Mouse (Mus musculus) brain, adult 2 months (tissue): ENCODE results near the gene Tnnc1.
A peak's percentile ranks its signal among the peaks of the same experiment; 100 is the strongest.

Source experiments
- DNase-seq: peaks from one replicate; pipeline ENCODE4 v3.0.0; 2011; ENCODE audit warnings: low read depth, low spot score

Gene Tnnc1

DNA sequence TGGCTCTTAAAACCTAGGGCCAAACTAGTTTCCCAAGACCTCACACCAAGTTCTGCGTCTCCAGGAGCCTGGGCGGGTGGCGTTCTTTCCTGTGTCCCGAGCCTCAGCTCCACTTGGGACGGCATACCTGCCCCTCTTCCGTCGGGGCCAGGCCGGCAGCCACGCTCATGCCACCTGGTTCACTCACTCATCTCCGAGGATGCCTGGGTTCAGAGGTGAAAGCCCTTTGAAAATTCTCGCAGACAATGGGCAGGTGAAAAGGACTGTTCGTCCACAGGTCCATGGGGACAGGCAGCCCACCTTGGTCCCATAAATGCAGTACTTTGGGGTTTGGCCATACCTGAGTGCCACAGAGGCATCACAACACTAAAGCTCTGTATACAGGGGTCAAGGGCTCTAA is 23.9 kb upstream of the Tnnc1 start:
- no peak for DNase-seq

- peak; percentile 45 for DNase-seq
Measured at GRCm38 (mm10) chr14:31186656-31187055, 21.5 kb upstream of the Tnnc1 start.

DNA sequence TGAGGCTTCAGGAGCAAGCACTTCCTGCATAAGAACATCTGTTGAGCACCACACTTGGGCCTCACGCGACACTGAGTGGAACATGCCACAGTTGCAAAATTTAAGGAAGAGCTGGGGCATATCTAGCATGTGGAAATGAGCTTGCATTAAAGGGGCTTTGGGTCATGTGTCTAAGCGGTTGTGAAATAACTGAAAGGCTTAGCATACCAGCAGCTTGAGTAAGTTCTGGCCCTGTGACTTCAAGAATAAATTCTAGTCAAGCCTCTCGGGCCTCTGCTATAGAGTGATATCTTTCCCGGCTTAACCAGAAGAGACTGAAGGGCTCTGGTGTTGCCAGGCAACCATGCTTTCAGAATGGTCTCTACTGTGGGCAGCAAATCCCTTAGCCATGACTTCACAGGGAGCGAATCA is 19.3 kb upstream of the Tnnc1 start:
- peak; percentile 65 for DNase-seq

DNA sequence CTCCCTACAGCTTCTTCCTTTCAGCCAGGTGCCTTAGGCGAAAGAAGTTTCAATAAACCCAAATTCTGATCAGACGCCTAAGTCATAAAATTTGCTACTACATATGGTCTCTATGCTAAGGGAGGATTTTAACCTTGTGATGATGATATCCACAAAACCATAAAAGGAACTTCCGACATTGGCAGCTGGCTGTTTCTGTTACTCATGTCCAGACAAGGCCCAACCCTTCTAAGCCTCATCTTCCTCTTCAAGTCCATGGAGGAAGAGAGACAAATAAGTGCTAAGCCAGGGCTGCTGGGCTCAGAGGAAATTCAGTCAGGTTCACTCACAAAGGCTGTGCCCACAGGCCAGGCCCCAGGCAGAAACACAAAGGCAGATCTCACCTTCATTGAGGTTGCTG is 18.8 kb upstream of the Tnnc1 start:
- DNase-seq = no peak

- DNase-seq = peak; percentile 66
Measured at GRCm38 (mm10) chr14:31191936-31192335, 16.2 kb upstream of the Tnnc1 start.

GRCm38 (mm10) chr14:31193791-31194190 is 14.3 kb upstream of the Tnnc1 start:
- peak; percentile 67 for DNase-seq

- no peak for DNase-seq
Measured at GRCm38 (mm10) chr14:31194441-31194840, 13.7 kb upstream of the Tnnc1 start.

GRCm38 (mm10) chr14:31194891-31195513 is 13.1 kb upstream of the Tnnc1 start:
- DNase-seq = peak; percentile 87

- DNase-seq = no peak
Measured at GRCm38 (mm10) chr14:31195521-31195920, 12.6 kb upstream of the Tnnc1 start.

DNA sequence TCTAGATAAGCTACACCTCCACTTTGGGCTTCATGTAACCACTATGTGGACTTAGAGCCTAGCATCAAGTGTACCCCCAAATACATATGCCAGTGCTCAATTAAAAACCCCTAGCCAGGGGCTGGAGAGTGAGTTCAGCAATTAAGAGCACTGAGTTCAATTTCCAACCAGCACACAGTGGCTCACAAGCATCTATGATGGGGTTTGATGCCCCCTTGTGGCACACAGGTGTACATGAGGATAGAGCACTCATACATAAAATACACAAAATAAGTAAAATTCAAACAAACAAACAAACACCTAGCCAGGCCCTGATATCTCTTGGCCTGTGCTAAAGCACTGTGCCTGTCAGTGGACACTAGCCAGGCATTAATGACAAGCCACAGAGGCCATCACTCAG is 12.1 kb upstream of the Tnnc1 start:
- peak; percentile 77 for DNase-seq

GRCm38 (mm10) chr14:31197547-31198516 is 10.3 kb upstream of the Tnnc1 start:
- peak; percentile 90 for DNase-seq

- no peak for DNase-seq
Measured at GRCm38 (mm10) chr14:31199599-31199998, 8.5 kb upstream of the Tnnc1 start.

DNA sequence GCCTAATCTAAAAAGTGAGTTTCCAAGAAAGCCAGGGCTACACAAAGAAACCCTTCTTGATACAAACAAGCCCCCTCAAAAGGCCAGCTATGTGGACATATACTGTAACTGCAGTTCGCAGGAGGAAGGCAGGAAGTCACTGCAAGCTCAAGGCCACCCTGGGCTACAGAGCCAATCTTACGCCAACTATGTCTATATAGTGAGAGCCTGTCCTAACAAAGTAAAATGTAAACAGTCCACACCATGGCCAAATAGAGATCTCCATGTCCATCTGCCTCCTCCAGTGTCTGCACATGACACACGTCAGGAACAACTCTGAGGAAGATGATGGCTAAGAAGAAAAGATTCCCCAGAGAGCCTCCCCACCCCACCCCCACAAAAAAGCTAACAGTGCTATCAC is 8.1 kb upstream of the Tnnc1 start:
- DNase-seq = no peak

DNA sequence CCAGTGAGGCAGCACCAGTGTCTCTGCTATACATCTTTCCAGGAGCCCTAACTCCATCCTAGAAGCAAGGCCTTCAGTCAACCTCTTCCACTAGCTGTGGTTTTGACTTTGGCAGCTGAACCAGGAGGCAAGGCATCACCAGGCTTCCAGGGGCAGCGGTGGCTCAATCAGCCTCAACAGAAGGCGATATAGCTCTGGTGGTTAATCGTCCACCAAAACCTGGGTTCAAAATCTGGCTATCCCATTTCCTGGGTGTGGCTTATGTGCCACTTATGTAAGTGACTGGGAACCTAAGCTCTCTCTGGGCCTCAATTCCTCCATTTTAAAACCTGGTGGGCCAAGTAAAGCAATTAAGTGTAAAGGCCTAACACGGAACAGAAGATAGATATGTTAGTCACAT is 3.3 kb upstream of the Tnnc1 start:
- DNase-seq = no peak

DNA sequence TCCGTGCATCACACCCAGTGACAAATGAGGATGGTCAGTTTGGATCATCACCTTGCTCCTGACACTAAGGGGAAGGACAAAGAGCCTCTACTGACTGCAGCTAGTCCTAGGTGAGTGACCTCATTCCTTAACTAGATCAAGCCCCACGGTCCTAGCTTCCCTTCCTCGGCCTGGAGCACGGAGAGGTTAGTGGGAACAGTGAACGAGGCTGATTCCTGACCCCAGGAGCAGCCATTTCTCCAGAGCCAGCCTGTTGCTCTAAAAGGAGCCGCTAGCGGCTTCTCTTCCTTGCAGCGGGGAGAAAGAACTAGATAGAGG is 2.9 kb upstream of the Tnnc1 start:
- peak; percentile 38 for DNase-seq

DNA sequence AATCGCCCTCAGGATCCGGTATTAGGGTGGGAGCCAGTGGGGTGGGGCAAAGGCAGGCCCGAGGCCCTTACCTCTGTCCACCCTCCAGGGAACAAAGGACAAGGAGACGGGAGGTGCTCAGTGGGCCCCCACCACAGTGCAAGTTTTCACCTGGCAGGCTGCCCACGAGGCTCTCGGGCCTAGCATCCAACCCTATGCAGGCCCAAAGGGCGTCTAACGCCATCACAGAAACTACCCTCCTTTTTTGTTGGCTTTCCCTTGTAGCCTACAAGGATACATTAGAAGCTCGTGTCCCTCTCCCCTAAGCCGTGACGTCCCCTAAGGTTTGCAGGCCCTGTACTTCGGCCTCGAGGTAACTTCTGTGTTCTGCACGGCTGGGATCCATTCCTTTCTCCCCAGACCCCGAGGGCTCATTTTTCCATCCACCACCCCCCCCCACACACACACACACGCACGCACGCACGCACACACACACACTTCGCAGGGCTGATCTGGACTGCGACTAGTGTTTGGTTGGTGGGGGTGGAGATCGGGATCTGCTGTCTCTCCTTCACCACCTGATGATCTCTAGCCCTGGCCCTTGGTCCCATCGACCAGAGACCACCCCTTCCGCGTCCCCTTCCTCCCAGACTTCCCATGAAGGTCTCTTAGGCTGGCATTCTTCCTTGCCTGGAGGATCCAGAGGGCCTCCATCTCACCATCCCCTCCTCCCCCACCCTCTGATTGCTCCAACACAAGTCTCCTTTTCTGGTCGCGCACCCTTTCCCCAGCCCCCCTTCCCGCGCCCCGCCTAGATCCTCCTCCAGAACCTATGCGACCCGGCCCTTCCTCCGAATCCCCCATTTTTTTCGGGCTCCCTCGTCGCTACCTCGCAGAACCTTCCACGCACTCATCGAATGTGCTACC is 2.3 kb upstream of the Tnnc1 start:
- DNase-seq = peak; percentile 72

DNA sequence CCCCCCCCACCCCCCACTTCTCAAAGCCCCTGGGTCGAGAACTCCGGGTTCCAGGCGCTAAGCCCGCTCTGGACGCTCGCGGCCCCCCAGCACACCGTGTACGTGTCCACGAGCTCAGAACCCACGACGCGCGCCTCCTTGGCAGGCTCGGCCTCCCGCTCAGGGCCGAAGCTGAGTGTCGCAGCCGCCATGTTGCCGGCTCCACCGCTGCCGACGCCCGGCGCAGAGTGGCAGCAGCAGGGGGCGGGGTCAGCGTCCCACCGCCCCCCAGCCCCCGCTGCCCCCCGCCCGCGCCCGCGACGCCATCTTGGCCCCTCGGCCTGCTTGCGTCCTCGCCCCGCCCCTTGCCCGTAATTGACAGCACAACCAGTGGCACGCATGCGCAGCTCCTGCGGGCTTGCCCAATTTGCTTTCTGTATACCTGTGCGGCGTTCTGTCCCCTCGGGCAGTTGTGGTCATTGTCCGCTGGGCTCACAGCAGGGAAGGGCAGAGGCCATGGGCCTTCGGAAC is 1.6 kb upstream of the Tnnc1 start:
- peak; percentile 97 for DNase-seq

DNA sequence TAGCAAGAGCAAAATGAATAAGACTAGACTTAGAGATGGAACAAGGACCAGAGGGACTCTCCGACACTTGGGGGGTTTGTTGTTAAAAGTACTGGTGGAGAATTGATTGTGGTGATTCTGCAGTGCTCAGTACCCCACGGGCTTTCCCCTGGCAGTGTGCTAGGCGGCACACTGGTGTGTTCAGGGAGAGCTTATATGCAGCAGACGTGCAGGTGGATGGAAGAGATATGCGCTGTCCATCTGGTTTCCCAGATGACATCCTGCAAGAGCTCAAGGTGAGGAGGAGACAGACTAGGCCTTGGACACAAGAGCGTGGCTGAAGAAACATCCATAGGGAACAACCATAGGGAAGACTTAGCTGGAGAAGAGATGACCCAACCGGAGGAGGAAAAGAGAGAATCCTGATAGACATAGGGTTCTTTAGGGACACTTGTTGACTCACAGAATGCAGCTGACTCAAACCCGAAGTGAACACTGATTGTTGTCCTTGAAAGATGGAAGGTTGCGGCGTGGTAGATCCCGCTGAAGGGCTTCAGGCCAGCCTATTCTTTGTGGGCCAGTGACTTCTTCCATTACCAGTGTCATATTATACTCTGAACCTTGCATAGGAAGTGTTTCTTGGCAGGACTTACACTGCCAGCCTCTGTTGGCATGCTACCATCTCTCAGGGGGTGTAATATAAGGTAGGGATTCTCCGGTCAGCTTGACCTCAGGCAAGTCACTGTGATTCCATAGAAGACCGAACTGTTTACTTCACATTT is 862 bp upstream of the Tnnc1 start:
- peak; percentile 71 for DNase-seq

DNA sequence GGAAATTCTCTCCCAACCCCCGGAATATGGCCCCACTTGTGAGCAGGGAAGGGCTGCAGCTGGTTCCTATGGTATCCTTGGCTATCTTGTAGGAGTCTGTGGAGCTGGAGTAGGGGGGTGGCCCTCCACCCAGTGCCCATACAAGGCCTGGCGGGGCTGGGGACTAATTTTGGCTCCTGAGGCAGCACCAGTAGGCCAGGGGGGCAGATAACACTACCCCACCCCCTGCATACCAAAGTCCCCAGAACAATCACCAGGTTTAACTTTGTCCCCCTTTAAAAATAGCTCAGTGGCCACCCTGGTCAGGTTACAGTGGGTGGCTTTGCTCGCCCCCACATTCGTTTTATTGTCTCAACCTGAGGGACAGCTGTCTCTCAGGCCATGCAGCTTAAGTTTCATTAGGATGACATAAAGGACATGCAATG is 1.0 kb downstream of the Tnnc1 start:
- no peak for DNase-seq

- DNase-seq = no peak
Measured at GRCm38 (mm10) chr14:31211854-31212253, 3.7 kb downstream of the Tnnc1 start.

DNA sequence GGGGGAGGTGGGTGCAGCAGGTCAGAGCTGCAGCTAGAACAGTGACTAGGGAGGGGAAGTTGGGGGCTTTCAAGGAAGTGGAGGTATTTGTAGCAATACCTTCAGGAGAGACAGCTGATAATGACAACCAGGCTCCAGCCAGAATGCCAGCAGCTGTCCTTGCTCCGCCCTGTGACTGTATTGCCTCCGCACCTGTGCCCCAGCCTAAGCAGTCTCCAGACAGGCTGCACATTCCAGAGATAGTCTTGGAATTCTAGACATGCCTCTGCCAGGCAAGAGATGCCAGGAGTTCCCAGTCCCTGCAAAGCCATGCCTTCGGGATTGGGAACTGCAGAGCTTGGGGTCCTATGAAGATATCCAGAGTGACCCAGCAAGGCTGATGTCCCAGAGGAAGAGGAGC is 4.4 kb downstream of the Tnnc1 start:
- no peak for DNase-seq
